Mouse (Mus musculus) forebrain, embryonic 13.5 days (tissue): ENCODE data around the gene Ell3. TPM values are rescaled to one million over a fixed set of nuclear protein-coding genes. Genes with fewer than 3 reads are reported as not detected.

Experiments
- ATAC-seq: fragments of 200-750 bp; cut with Nextera tagmentation; 2 replicates; pipeline ENCODE4 v1.8.0; 2017
- H3K27ac ChIP-seq: fragments of 300-500 bp; sonication (generic); 2 replicates; pipeline ENCODE4 v1.5.1; 2015; ENCODE audit warnings: inconsistent platforms, mild to moderate bottlenecking, moderate library complexity
- H3K27me3 ChIP-seq: fragments of 300-500 bp; sonication (generic); 2 replicates; pipeline ENCODE4 v1.6.1; 2015; ENCODE audit warnings: mild to moderate bottlenecking, inconsistent platforms
- H3K36me3 ChIP-seq: fragments of 300-500 bp; sonication (generic); 2 replicates; pipeline ENCODE4 v1.6.1; 2015; ENCODE audit warnings: mild to moderate bottlenecking, inconsistent platforms; ENCODE audit not compliant: poor library complexity, severe bottlenecking
- H3K4me1 ChIP-seq: fragments of 300-500 bp; sonication (generic); 2 replicates; pipeline ENCODE4 v1.6.1; 2015; ENCODE audit warnings: inconsistent platforms
- H3K4me2 ChIP-seq: fragments of 300-500 bp; sonication (generic); 2 replicates; pipeline ENCODE4 v1.6.1; 2015; ENCODE audit warnings: inconsistent platforms, mild to moderate bottlenecking, moderate library complexity
- H3K4me3 ChIP-seq: fragments of 300-500 bp; sonication (generic); 2 replicates; pipeline ENCODE4 v1.5.1; 2015; ENCODE audit warnings: mild to moderate bottlenecking, inconsistent platforms
- H3K9ac ChIP-seq: fragments of 300-500 bp; sonication (generic); 2 replicates; pipeline ENCODE4 v1.6.1; 2015; ENCODE audit warnings: mild to moderate bottlenecking, inconsistent platforms
- H3K9me3 ChIP-seq: fragments of 300-500 bp; sonication (generic); replicated peaks from 2 replicates; pipeline ENCODE4 v1.6.1; 2016; ENCODE audit warnings: inconsistent platforms
- WGBS: fragments of 180-500 bp; shearing (Covaris S2); methylation state at CpG from one replicate; pipeline ENCODE4 v1.1.7; 2015; 5-methylcytosine and 5-hydroxymethylcytosine counted together
- microRNA-seq: library from miRNA; unstranded; fragments of <30 nt; microRNA quantifications from one replicate; pipeline ENCODE4, GENCODE M21; 2016
- polyA plus RNA-seq: library from polyadenylated mRNA; unstranded; fragments of >200 nt; fragmentation: Nextera tagmentation; extraction: Ambion mirVana; gene quantifications from 2 replicates; pipeline ENCODE4 v1.2.1, GENCODE M21; 2015

Ell3 gene
- polyA plus RNA-seq, 1 experiment from 2014 or later = 1.7 TPM

- Histone ChIP-seq H3K27me3 (no peaks in the 10 kb centered on the region), H3K4me3 (peak overlapping the region; percentile 99), H3K9me3 (no peaks in the 10 kb centered on the region), H3K9ac (peak overlapping the region; percentile 97), H3K4me1 (peaks cover 39% of the 10 kb centered on the region), H3K4me2 (peak overlapping the region; percentile 78), H3K27ac (peak overlapping the region; percentile 96), H3K36me3 (peaks cover 22% of the 10 kb centered on the region)
- under 1% methylated on average over 32 of the region's 32 CpGs for WGBS
- peak; percentile 48 for ATAC-seq
Observed at GRCm38 (mm10) chr2:121414139-121414685, 29.9 kb downstream of the Ell3 start.

GRCm38 (mm10) chr2:121413387-121414042 is 30.6 kb downstream of the Ell3 start, which contains the start of the genes Pdia3 and Catsper2:
TSS of gene Pdia3 (plus strand) at chr2:121413775.
TSS of gene Catsper2 (minus strand) at chr2:121413792.
- Histone ChIP-seq H3K9me3 (no peaks in the 10 kb centered on the region), H3K4me2 (peak within 1 kb of the TSS; percentile 78), H3K4me3 (peak within 1 kb of the TSS; percentile 99), H3K27ac (peak within 1 kb of the TSS; percentile 96), H3K4me1 (peaks cover 39% of the 10 kb centered on the region), H3K9ac (peak within 1 kb of the TSS; percentile 97), H3K36me3 (peaks cover 15% of the 10 kb centered on the region), H3K27me3 (no peaks in the 10 kb centered on the region)
- under 1% methylated on average over 61 of the region's 68 CpGs for WGBS
- ATAC-seq = peak; percentile 100

- no peaks in the 10 kb centered on the region; the same call in 1 of the 2 replicates for H3K9me3 ChIP-seq
- H3K27me3 ChIP-seq = no peaks in the 10 kb centered on the region
- peak overlapping the region; percentile 99 for H3K4me3 ChIP-seq
- peaks cover 9% of the 10 kb centered on the region for H3K36me3 ChIP-seq
- WGBS = 14% methylated on average over 4 of the region's 4 CpGs
- H3K4me2 ChIP-seq = peak overlapping the region; percentile 78
- H3K9ac ChIP-seq = peak overlapping the region; percentile 97
- ATAC-seq = no peak; the same call in 1 of the 2 replicates
- peak overlapping the region; percentile 96 for H3K27ac ChIP-seq
- H3K4me1 ChIP-seq = peaks cover 39% of the 10 kb centered on the region
Observed at GRCm38 (mm10) chr2:121412843-121413386, 31.2 kb downstream of the Ell3 start.

- H3K4me3 ChIP-seq = no peak overlapping the region
- ATAC-seq = no peak
- H3K9ac ChIP-seq = no peak overlapping the region
- H3K4me1 ChIP-seq = peaks cover 12% of the 10 kb centered on the region
- H3K27ac ChIP-seq = no peak overlapping the region
- H3K36me3 ChIP-seq = no peaks in the 10 kb centered on the region; the same call in 1 of the 2 replicates
- no peaks in the 10 kb centered on the region for H3K27me3 ChIP-seq
- no peaks in the 10 kb centered on the region; the same call in 1 of the 2 replicates for H3K9me3 ChIP-seq
- H3K4me2 ChIP-seq = no peak overlapping the region
- 32% methylated on average over 4 of the region's 4 CpGs for WGBS
Observed at GRCm38 (mm10) chr2:121408160-121408559, 35.9 kb downstream of the Ell3 start.

- H3K4me3 ChIP-seq = no peak overlapping the region
- ATAC-seq = no peak
- no peak overlapping the region for H3K27ac ChIP-seq
- no peaks in the 10 kb centered on the region; the same call in 1 of the 2 replicates for H3K9me3 ChIP-seq
- H3K4me1 ChIP-seq = no peaks in the 10 kb centered on the region
- H3K36me3 ChIP-seq = no peaks in the 10 kb centered on the region; the same call in 1 of the 2 replicates
- H3K4me2 ChIP-seq = no peak overlapping the region
- no peak overlapping the region for H3K9ac ChIP-seq
- no peaks in the 10 kb centered on the region for H3K27me3 ChIP-seq
Observed at GRCm38 (mm10) chr2:121403296-121403695, 40.8 kb downstream of the Ell3 start.

- no peak overlapping the region for H3K9ac ChIP-seq
- H3K27me3 ChIP-seq = no peaks in the 10 kb centered on the region
- 16% methylated on average over 8 of the region's 8 CpGs for WGBS
- no peaks in the 10 kb centered on the region for H3K4me1 ChIP-seq
- no peak overlapping the region for H3K4me3 ChIP-seq
- H3K4me2 ChIP-seq = no peak overlapping the region
- no peaks in the 10 kb centered on the region for H3K36me3 ChIP-seq
- no peak for ATAC-seq
- H3K27ac ChIP-seq = no peak overlapping the region
- no peaks in the 10 kb centered on the region for H3K9me3 ChIP-seq
Observed at GRCm38 (mm10) chr2:121396624-121397023, 47.5 kb downstream of the Ell3 start.

Small RNAs within 50 kb of the gene (microRNA-seq; reads per million reads assigned to microRNA genes)
- not detected for gene Gm22953

Other genes with a start within 250 kb of the Ell3 start
- 179 and 204 TPM in 2 replicates for gene Trp53bp1, start 172.9 kb downstream of the Ell3 start, polyA plus RNA-seq
- gene Map1a, start 154.7 kb downstream of the Ell3 start, polyA plus RNA-seq = 13.2 and 14.7 TPM in 2 replicates
- gene Ppip5k1, start 88.9 kb downstream of the Ell3 start, polyA plus RNA-seq = 14.0 and 15.5 TPM in 2 replicates
- 11.3 and 11.9 TPM in 2 replicates for gene Ckmt1, start 86.6 kb downstream of the Ell3 start, polyA plus RNA-seq
- not detected in 2 replicates for gene Strc, start 57.1 kb downstream of the Ell3 start, polyA plus RNA-seq
- 320 and 349 TPM in 2 replicates for gene Pdia3, start 30.5 kb downstream of the Ell3 start, polyA plus RNA-seq
- gene Catsper2, start 30.5 kb downstream of the Ell3 start, polyA plus RNA-seq = 3.8 and 5.1 TPM in 2 replicates
- 420 and 494 TPM in 2 replicates for gene Serf2, start 4.9 kb upstream of the Ell3 start, polyA plus RNA-seq
- gene Hypk, start 9.0 kb upstream of the Ell3 start, polyA plus RNA-seq = 115 and 122 TPM in 2 replicates
- gene Serinc4, start 12.5 kb upstream of the Ell3 start, polyA plus RNA-seq = 0.90 and 0.92 TPM in 2 replicates
- gene Mfap1b, start 29.8 kb upstream of the Ell3 start, polyA plus RNA-seq = 70.7 and 71.7 TPM in 2 replicates
- gene Mfap1a, start 62.4 kb upstream of the Ell3 start, polyA plus RNA-seq = 33.4 and 35.1 TPM in 2 replicates
- gene Wdr76, start 62.4 kb upstream of the Ell3 start, polyA plus RNA-seq = 11.6 and 13.5 TPM in 2 replicates